In the genomic region with DNA sequence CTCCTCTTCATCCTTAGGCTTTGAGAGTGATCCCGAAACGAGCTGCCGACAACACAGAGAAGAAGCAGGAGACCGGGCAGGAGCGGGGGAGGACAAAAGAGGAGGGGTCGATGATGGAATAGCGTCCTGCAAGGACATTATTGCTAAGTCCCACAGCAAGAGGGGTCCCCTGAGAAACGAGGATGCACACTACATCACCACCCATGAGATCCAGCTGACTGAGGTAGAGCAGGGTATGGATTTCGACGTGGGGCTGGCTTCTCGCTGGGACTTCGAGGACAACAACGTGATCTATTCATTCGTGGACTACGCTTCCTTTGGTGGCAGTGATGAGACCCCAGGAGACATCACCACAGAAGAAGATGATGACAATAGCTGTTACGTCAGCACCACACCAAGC, we compare ENCODE assay signal across 13 mouse cellular contexts. TPM values are rescaled to one million over a fixed set of nuclear protein-coding genes. Genes with fewer than 3 reads are reported as not detected.
DNase-seq lines count a peak whose midpoint lies in the region; ATAC-seq lines count a peak whose summit lies in the region.
"Had no signal": no experiment of that assay in that cellular context is flagged by ENCODE, and none has a peak within 500 bp of the region (broad histone marks: within the 10 kb centered on the region; RNA-seq: fewer than 3 reads in every experiment).

No protein-coding gene starts in this region.

- no peak for DNase-seq in heart, embryonic 10.5 days (ENCODE audit: low spot score)
- no peak for DNase-seq in heart, postnatal 4 days
- no peak for DNase-seq in midbrain, embryonic 10.5 days (ENCODE audit: low spot score)
- DNase-seq in hindbrain, embryonic 14.5 days (ENCODE audit: low spot score): no peak
- DNase-seq in embryo, embryonic 9.5 days (ENCODE audit: extremely low spot score): no peak
- DNase-seq: embryo, embryonic 11 days; thymus, postnatal 36 days had no signal

- H3K9ac ChIP-seq in midbrain, embryonic 16.5 days (ENCODE audit: low read depth, low read length): no peak overlapping the region
- no peak overlapping the region for H3K9ac ChIP-seq in hindbrain, embryonic 14.5 days

- H3K9me3 ChIP-seq in heart, embryonic 10.5 days: no peaks in the 10 kb centered on the region
- H3K9me3 ChIP-seq in midbrain, embryonic 10.5 days (replicated peaks): no peaks in the 10 kb centered on the region
- H3K9me3 ChIP-seq in midbrain, embryonic 16.5 days (replicated peaks; ENCODE audit: control insufficient read depth, low read length, poor library complexity, severe bottlenecking): no peaks in the 10 kb centered on the region
- no peaks in the 10 kb centered on the region for H3K9me3 ChIP-seq in hindbrain, embryonic 14.5 days (ENCODE audit: control insufficient read depth, low read length)

- no peaks in the 10 kb centered on the region for H3K27me3 ChIP-seq in heart, embryonic 10.5 days (ENCODE audit: insufficient read depth, poor library complexity, severe bottlenecking)
- H3K27me3 ChIP-seq in midbrain, embryonic 10.5 days (ENCODE audit: low read depth, poor library complexity, severe bottlenecking): peaks cover 5% of the 10 kb centered on the region; the same call in 1 of the 2 replicates
- H3K27me3 ChIP-seq in midbrain, embryonic 16.5 days (ENCODE audit: control insufficient read depth, insufficient read depth, low read depth, low read length): no peaks in the 10 kb centered on the region
- H3K27me3 ChIP-seq in hindbrain, embryonic 14.5 days (ENCODE audit: control insufficient read depth, insufficient read depth, low read length): no peaks in the 10 kb centered on the region

- H3K27ac ChIP-seq in heart, embryonic 10.5 days: peak overlapping the region; percentile 91
- peak overlapping the region; percentile 70; the same call in 1 of the 2 replicates for H3K27ac ChIP-seq in midbrain, embryonic 10.5 days (replicated peaks)
- no peak overlapping the region for H3K27ac ChIP-seq in midbrain, embryonic 16.5 days (ENCODE audit: low read length)
- no peak overlapping the region for H3K27ac ChIP-seq in hindbrain, embryonic 14.5 days
- H3K27ac ChIP-seq: macrophage had no signal

- no peaks in the 10 kb centered on the region; the same call in none of the 2 replicates for H3K36me3 ChIP-seq in heart, embryonic 10.5 days
- no peaks in the 10 kb centered on the region for H3K36me3 ChIP-seq in midbrain, embryonic 10.5 days
- no peaks in the 10 kb centered on the region for H3K36me3 ChIP-seq in midbrain, embryonic 16.5 days (ENCODE audit: control insufficient read depth, insufficient read depth, low read length)
- no peaks in the 10 kb centered on the region for H3K36me3 ChIP-seq in hindbrain, embryonic 14.5 days (replicated peaks; ENCODE audit: control insufficient read depth, insufficient read depth)

- 78% methylated on average over 16 of the region's 16 CpGs for WGBS in heart, embryonic 10.5 days
- 90% methylated on average over 16 of the region's 16 CpGs for WGBS in midbrain, embryonic 10.5 days
- 78% methylated on average over 16 of the region's 16 CpGs for WGBS in midbrain, embryonic 16.5 days
- WGBS in hindbrain, embryonic 14.5 days: 61% methylated on average over 16 of the region's 16 CpGs

- no peak overlapping the region for H3K4me2 ChIP-seq in midbrain, embryonic 16.5 days (ENCODE audit: low read length)
- H3K4me2 ChIP-seq in hindbrain, embryonic 14.5 days (replicated peaks): peak overlapping the region; percentile 33

- peaks cover 69% of the 10 kb centered on the region for H3K4me1 ChIP-seq in heart, embryonic 10.5 days
- H3K4me1 ChIP-seq in midbrain, embryonic 10.5 days: peaks cover 31% of the 10 kb centered on the region
- H3K4me1 ChIP-seq in midbrain, embryonic 16.5 days (ENCODE audit: control insufficient read depth, insufficient read depth, low read length): peaks cover 4% of the 10 kb centered on the region; the same call in 1 of the 2 replicates
- H3K4me1 ChIP-seq in hindbrain, embryonic 14.5 days (replicated peaks; ENCODE audit: control insufficient read depth, insufficient read depth, low read length): peaks cover 18% of the 10 kb centered on the region

- peak overlapping the region; percentile 44; the same call in 1 of the 2 replicates for H3K4me3 ChIP-seq in heart, embryonic 10.5 days
- no peak overlapping the region for H3K4me3 ChIP-seq in midbrain, embryonic 10.5 days
- no peak overlapping the region for H3K4me3 ChIP-seq in midbrain, embryonic 16.5 days (ENCODE audit: low read depth, low read length)
- no peak overlapping the region for H3K4me3 ChIP-seq in hindbrain, embryonic 14.5 days (replicated peaks; ENCODE audit: low read length)

- ATAC-seq in midbrain, embryonic 16.5 days: no peak
- no peak for ATAC-seq in hindbrain, embryonic 14.5 days (ENCODE audit: low FRiP score)
- no peak for ATAC-seq in cerebellum, adult (ENCODE audit: insufficient number of reproducible peaks, low FRiP score, low TSS enrichment)

RNA-seq across cellular contexts. Expression of a gene that starts 1.1 kb away (rescaled TPM):
- 3.2 and 6.8 TPM in 2 replicates for polyA plus RNA-seq in heart, embryonic 10.5 days (2016; fragmentation: Nextera tagmentation; extraction: Ambion mirVana)
- 10 to 100 TPM; 56.0 to 60.4 TPM for total RNA-seq in heart, postnatal 4 days (2021)
- 0.01 TPM in 1 of 2 replicates, not detected in the other for polyA plus RNA-seq in midbrain, embryonic 10.5 days (2016; fragmentation: Nextera tagmentation; extraction: Ambion mirVana)
- polyA plus RNA-seq in midbrain, embryonic 16.5 days (2015; fragmentation: Nextera tagmentation; extraction: Ambion mirVana): 0.06 and 0.08 TPM in 2 replicates
- 0.07 and 0.10 TPM in 2 replicates for polyA plus RNA-seq in hindbrain, embryonic 14.5 days (2014; fragmentation: Nextera tagmentation; extraction: Ambion mirVana)
- polyA plus RNA-seq: macrophage had no signal

RNA-seq across cellular contexts. Expression of a gene that starts 1.3 kb away (rescaled TPM):
- polyA plus RNA-seq in heart, embryonic 10.5 days (2016; fragmentation: Nextera tagmentation; extraction: Ambion mirVana): 0.20 TPM in 1 of 2 replicates, not detected in the other
- total RNA-seq in heart, postnatal 4 days (2021): 1 to 10 TPM in 1 of 2 experiments, under 1 TPM in 1; 0.48 to 1.0 TPM
- not detected in 2 replicates for polyA plus RNA-seq in midbrain, embryonic 10.5 days (2016; fragmentation: Nextera tagmentation; extraction: Ambion mirVana)
- polyA plus RNA-seq in midbrain, embryonic 16.5 days (2015; fragmentation: Nextera tagmentation; extraction: Ambion mirVana): 0.20 and 0.26 TPM in 2 replicates
- 0.29 TPM in 1 of 2 replicates, not detected in the other for polyA plus RNA-seq in hindbrain, embryonic 14.5 days (2014; fragmentation: Nextera tagmentation; extraction: Ambion mirVana)
- polyA plus RNA-seq: limb, embryonic 11.5 days; liver, embryonic 16.5 days; macrophage; stomach, embryonic 14.5 days had no signal

Comparison
In these comparisons a context has a peak if more than half of its experiments do, and no peak if none do; other contexts are left out.
1. H3K27ac ChIP-seq: peak in heart, embryonic 10.5 days (single experiment) and midbrain, embryonic 10.5 days (single experiment); none in midbrain, embryonic 16.5 days (single experiment) and hindbrain, embryonic 14.5 days (single experiment).